Mouse (Mus musculus) adrenal gland, adult 18-20 months (tissue): ENCODE results near the gene Anp32e. TPM values are rescaled to one million over a fixed set of nuclear protein-coding genes. Genes with fewer than 3 reads are reported as not detected.

ENCODE experiments used
- DNase-seq, 2 experiments: peaks; one replicate each; pipeline ENCODE4 v3.0.0; 2021 to 2022; ENCODE audit warnings: low spot score in 2 of 2
- total RNA-seq, 2 experiments: library from RNA; stranded (reverse); gene quantifications; 1 replicate in 1 of 2; 2 replicates in 1 of 2; pipeline ENCODE4 v1.2.3; 2021

Anp32e gene
- total RNA-seq, 2 experiments from 2014 or later, result 92.2 to 101 TPM

DNA sequence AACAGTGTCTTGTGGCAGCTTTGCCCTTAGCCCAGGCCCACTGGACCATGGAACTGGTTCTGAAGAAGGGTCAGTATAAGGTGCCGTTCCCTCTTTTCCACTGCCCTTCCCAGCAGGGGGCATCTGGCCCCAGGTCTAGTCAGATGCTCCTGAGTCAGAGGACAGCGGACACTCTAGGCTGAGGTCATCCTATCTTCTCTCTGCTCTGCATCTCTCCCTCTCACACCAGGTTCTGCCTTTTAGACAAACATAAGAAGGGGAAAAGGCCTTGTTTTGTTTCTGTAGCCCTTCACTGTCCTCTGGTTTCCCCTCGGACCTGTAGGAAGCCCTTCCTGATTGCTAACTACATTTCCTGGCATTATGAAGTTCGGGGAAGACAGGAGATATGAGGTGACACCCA, 64.8 kb downstream of the Anp32e start:
- DNase-seq, result no peak

DNA sequence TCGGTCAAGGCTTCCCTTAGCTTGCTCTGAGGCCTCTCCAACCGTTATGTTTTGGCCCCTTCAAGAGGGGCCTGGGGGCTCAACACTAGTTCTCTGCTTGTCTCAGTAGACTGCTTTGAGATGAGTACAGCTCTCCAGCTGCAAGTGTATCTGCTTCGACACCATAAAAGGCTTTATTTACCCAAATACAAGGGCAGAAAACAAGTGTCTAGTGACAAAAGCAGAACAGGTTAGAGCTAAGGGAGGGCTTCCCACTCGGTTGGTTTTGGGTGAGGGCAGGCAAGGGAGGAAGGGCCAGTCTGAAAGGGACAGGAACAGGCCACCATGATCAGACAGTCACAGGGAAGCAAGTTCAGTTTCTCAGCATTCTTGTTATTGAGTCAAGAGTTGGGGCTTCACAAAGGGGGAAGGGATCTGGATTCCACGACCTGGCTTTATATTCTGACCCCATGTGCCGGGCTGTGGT, 65.4 kb downstream of the Anp32e start:
- DNase-seq, result no peak

DNA sequence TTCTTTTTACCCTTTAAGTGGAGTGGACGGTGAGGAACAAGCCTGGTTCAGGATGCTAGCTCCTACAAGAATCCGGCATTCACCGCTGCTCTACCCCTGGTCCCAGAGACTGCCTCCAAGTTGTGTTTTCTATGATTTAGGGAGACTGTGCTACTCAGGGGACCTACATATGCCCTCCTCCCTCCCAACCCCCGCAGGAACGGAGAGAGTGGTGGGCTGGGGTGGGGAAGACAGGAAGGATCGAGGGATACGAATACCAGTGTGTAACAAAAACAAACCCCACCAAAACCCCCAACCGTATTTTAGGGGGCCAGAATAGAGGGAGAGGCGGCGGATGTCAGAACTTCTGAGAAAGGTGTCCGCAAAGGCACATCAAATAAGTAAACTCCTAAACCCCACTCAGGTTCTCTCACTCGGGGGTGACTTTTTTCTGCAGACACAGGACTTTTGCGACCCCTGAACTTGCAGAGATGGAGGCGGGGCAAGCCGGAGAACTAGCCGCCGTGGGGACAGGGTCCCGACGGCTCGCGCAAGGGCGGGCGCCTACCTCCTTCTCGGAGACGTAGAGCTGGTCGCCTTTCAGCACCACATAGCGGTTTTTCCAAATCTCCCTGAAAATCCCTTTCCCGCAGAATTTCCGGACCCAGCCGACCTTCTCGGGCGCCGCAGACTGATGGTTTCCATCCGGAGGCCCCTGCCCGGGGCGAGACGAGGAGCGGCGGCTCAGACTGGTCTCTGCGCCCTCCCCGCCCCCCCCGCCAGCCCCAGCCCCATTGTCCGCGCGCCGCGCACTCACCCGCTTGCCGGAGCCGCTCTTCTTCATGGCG, 66.1 kb downstream of the Anp32e start:
- DNase-seq, result peak; percentile 30 to 44

DNA sequence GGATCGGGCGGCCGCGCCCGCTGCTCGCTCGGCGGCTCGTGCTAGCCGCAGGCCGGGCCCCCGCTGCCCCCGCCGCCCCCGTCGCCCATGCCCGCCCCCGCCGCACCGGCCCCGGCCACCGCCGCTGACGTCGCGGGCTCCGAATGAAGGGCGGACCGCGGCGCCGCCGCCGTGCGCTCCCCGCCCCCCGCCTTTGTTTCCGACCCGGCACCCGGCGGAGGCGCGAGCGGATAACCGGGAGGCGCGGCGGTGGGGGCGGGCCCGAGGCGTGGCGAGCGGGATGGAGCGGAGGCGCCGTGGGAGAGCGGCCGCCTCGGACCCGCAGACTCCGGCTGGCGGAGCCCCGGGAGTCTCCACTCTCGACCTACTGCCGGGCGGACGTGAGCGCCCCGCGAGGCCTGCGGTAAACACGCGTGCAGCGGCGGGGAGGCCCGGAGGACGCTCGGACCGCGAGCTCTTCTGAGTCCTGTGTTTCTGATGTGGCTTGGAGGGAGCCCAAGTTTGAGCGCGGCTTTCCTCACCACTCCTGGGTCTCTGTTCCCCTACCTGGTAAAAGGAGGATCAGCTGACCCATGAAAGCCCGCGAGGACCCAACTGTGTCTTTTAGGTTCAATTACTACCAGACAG, 66.9 kb downstream of the Anp32e start, which contains the start of gene Plekho1:
Gene Plekho1 (minus strand): TSS at position 200 of the 627 bp plus-strand sequence.
- DNase-seq, result peak; percentile 69 to 79

DNA sequence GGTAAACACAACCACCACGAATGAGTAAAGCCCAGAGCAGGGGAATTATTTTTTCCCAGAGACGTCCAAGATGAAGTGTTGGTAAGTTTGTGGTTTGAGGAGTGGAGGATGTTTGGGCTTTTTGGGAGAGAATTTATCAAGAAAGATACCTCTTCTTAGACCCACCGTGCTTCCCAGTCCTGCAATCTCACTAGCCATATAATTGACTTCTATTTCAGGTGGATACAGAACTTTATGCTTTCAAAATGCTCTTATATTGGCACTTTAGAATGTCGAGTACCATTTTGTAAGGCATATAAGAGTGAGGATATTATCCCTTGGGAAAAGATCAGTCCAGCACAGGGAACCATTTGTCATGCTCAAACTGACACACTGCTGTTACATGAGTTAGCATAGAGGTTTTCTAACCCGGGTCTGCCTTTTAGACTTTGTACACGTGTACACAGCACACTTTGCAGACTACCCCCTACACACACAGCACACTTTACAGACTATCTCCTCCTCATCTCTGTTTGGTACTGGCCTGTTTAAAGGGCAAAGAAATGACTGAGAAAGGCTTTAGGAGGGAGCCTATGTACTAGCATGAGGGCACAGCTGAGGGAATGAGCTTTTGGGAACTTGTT, 67.5 kb downstream of the Anp32e start:
- no peak for DNase-seq

Other genes with a start within 250 kb of the Anp32e start
- 10 to 100 TPM in 1 of 2 experiments, 1 to 10 TPM in 1; 8.6 to 10.1 TPM for gene Adamtsl4, start 241.3 kb upstream of the Anp32e start, total RNA-seq
- gene Ecm1, start 189.7 kb upstream of the Anp32e start, total RNA-seq, result 100 to 1,000 TPM; 427 to 665 TPM
- 10 to 100 TPM; 45.5 to 52.1 TPM for gene Tars2, start 169.0 kb upstream of the Anp32e start, total RNA-seq
- gene Rprd2, start 110.4 kb upstream of the Anp32e start, total RNA-seq, result 10 to 100 TPM; 43.0 to 46.8 TPM
- gene Prpf3, start 73.4 kb upstream of the Anp32e start, total RNA-seq, result 10 to 100 TPM; 26.7 to 32.8 TPM
- gene Mrps21, start 57.7 kb upstream of the Anp32e start, total RNA-seq, result 100 to 1,000 TPM; 252 to 270 TPM
- gene Ciart, start 47.0 kb upstream of the Anp32e start, total RNA-seq, result 1 to 10 TPM; 2.1 to 3.2 TPM
- 10 to 100 TPM; 12.0 to 20.3 TPM for gene BC028528, start 37.2 kb upstream of the Anp32e start, total RNA-seq
- gene Aph1a, start 35.3 kb upstream of the Anp32e start, total RNA-seq, result 100 to 1,000 TPM; 103 to 120 TPM
- 1 to 10 TPM; 1.1 to 3.6 TPM for gene Car14, start 24.6 kb upstream of the Anp32e start, total RNA-seq
- gene Plekho1, start 66.8 kb downstream of the Anp32e start, total RNA-seq, result 10 to 100 TPM; 20.9 to 32.2 TPM
- gene Vps45, start 129.2 kb downstream of the Anp32e start, total RNA-seq, result 10 to 100 TPM; 26.4 to 31.4 TPM
- 10 to 100 TPM; 32.1 to 35.0 TPM for gene Otud7b, start 175.3 kb downstream of the Anp32e start, total RNA-seq
- gene Mtmr11, start 232.8 kb downstream of the Anp32e start, total RNA-seq, result 10 to 100 TPM; 19.4 to 28.7 TPM
- gene Sf3b4, start 243.1 kb downstream of the Anp32e start, total RNA-seq, result 10 to 100 TPM; 56.6 to 57.0 TPM